Comparison of ENCODE assay signal across 34 mouse cellular contexts in genomic region chr14:21640806-21641435, GRCm38 (mm10).
DNase-seq lines count a peak whose midpoint lies in the region; ATAC-seq and TF ChIP-seq lines count a peak whose summit lies in the region.
"Had no signal": no experiment of that assay in that cellular context is flagged by ENCODE, and none has a peak within 500 bp of the region (broad histone marks: within the 10 kb centered on the region; RNA-seq: fewer than 3 reads in every experiment).

No protein-coding gene starts in this region.

- no peaks in the 10 kb centered on the region for H3K9me3 ChIP-seq in intestine, embryonic 14.5 days (ENCODE audit: control insufficient read depth, low read length)
- H3K9me3 ChIP-seq in intestine, embryonic 15.5 days, result no peaks in the 10 kb centered on the region
- no peaks in the 10 kb centered on the region for H3K9me3 ChIP-seq in lung, embryonic 14.5 days (ENCODE audit: low read depth, low read length)
- H3K9me3 ChIP-seq: embryonic facial prominence, embryonic 12.5 days; forebrain, embryonic 10.5 days; forebrain, embryonic 15.5 days; liver, embryonic 12.5 days; megakaryocyte, embryonic 14.5 days; midbrain, embryonic 12.5 days; neural tube, embryonic 12.5 days had no signal

- DNase-seq in frontal cortex, postnatal 14 days (ENCODE audit: low spot score in 2 of 2), result no peak
- peak; percentile 36 for DNase-seq in intestine, embryonic 14.5 days (ENCODE audit: low spot score)
- DNase-seq in lung, embryonic 14.5 days, result peak; percentile 17
- no peak for DNase-seq in lung, postnatal 36 days
- DNase-seq in brain, adult 2 months (ENCODE audit: low read depth, low spot score), result peak; percentile 88
- DNase-seq: adrenal gland, adult 2 months; adrenal gland, postnatal 36 days; cerebellum, adult 8-10 months; cerebellum, postnatal 25 days; gastrocnemius, adult 2 months; gastrocnemius, postnatal 36 days; heart, adult 2 months; kidney, adult 9 months; kidney, postnatal 14 days; liver, postnatal 0 days; right cerebral cortex, postnatal 25 days; spleen, adult 18-20 months; thymus, adult 18-20 months; thymus, postnatal 25 days had no signal

- no peak for TF ChIP-seq CTCF in lung, embryonic 14.5 days (IDR thresholded peaks at IDR 0.05; ENCODE audit: low read depth)

- H3K27me3 ChIP-seq in intestine, embryonic 14.5 days (replicated peaks; ENCODE audit: control insufficient read depth, insufficient read depth, low read length), result no peaks in the 10 kb centered on the region
- no peaks in the 10 kb centered on the region for H3K27me3 ChIP-seq in intestine, embryonic 15.5 days (replicated peaks)
- no peaks in the 10 kb centered on the region for H3K27me3 ChIP-seq in lung, embryonic 14.5 days (ENCODE audit: insufficient read depth, low read length)
- H3K27me3 ChIP-seq: CH12.LX; embryonic facial prominence, embryonic 12.5 days; forebrain, embryonic 15.5 days; liver, embryonic 12.5 days; megakaryocyte, embryonic 14.5 days; midbrain, embryonic 12.5 days; neural tube, embryonic 12.5 days had no signal

- no peak overlapping the region for H3K9ac ChIP-seq in intestine, embryonic 14.5 days (ENCODE audit: low read length)
- H3K9ac ChIP-seq in intestine, embryonic 15.5 days, result no peak overlapping the region
- H3K9ac ChIP-seq in lung, embryonic 14.5 days, result no peak overlapping the region
- H3K9ac ChIP-seq: embryonic facial prominence, embryonic 12.5 days; forebrain, embryonic 15.5 days; liver, embryonic 12.5 days; liver, postnatal 0 days; midbrain, embryonic 12.5 days; neural tube, embryonic 12.5 days had no signal

- ATAC-seq in frontal cortex, adult (ENCODE audit: low TSS enrichment), result peak; percentile 66
- ATAC-seq in intestine, embryonic 14.5 days (replicated peaks; ENCODE audit: low FRiP score, low TSS enrichment, low read depth), result no peak
- ATAC-seq in intestine, embryonic 15.5 days, result no peak
- ATAC-seq in lung, embryonic 14.5 days (ENCODE audit: insufficient read depth), result no peak
- ATAC-seq in cerebellum, adult (ENCODE audit: insufficient number of reproducible peaks, low FRiP score, low TSS enrichment), result no peak
- ATAC-seq: activated CD4-positive, CD25-positive, alpha-beta regulatory T cell, adult 4 months; forebrain, embryonic 15.5 days; hindbrain, embryonic 16.5 days; intestine, postnatal 0 days; liver, embryonic 12.5 days; liver, postnatal 0 days had no signal

- no peak overlapping the region for H3K27ac ChIP-seq in intestine, embryonic 14.5 days (ENCODE audit: low read depth)
- H3K27ac ChIP-seq in intestine, embryonic 15.5 days, result no peak overlapping the region
- no peak overlapping the region for H3K27ac ChIP-seq in lung, embryonic 14.5 days (ENCODE audit: low read depth)
- H3K27ac ChIP-seq: embryonic facial prominence, embryonic 12.5 days; forebrain, embryonic 10.5 days; forebrain, embryonic 15.5 days; gastrocnemius, adult 2 months; heart, adult 2 months; liver, embryonic 12.5 days; midbrain, embryonic 12.5 days; neural tube, embryonic 12.5 days had no signal

- H3K4me1 ChIP-seq in intestine, embryonic 14.5 days (replicated peaks; ENCODE audit: control insufficient read depth, insufficient read depth, low read length), result no peaks in the 10 kb centered on the region
- no peaks in the 10 kb centered on the region for H3K4me1 ChIP-seq in intestine, embryonic 15.5 days (replicated peaks)
- no peaks in the 10 kb centered on the region for H3K4me1 ChIP-seq in lung, embryonic 14.5 days (ENCODE audit: insufficient read depth)
- H3K4me1 ChIP-seq: embryonic facial prominence, embryonic 12.5 days; forebrain, embryonic 10.5 days; forebrain, embryonic 15.5 days; liver, embryonic 12.5 days; midbrain, embryonic 12.5 days; neural tube, embryonic 12.5 days had no signal

- H3K4me3 ChIP-seq in intestine, embryonic 14.5 days (ENCODE audit: low read depth, low read length), result no peak overlapping the region
- no peak overlapping the region for H3K4me3 ChIP-seq in intestine, embryonic 15.5 days (replicated peaks)
- no peak overlapping the region for H3K4me3 ChIP-seq in lung, embryonic 14.5 days (ENCODE audit: low read depth, low read length)
- H3K4me3 ChIP-seq: embryonic facial prominence, embryonic 12.5 days; forebrain, embryonic 10.5 days; forebrain, embryonic 15.5 days; gastrocnemius, adult 2 months; heart, adult 2 months; liver, embryonic 12.5 days; megakaryocyte, embryonic 14.5 days; midbrain, embryonic 12.5 days; myocyte; neural tube, embryonic 12.5 days had no signal

- WGBS in intestine, embryonic 14.5 days, result 73% methylated on average over 4 of the region's 4 CpGs
- 72% methylated on average over 4 of the region's 4 CpGs for WGBS in intestine, embryonic 15.5 days
- 57% methylated on average over 4 of the region's 4 CpGs for WGBS in lung, embryonic 14.5 days

- H3K4me2 ChIP-seq in intestine, embryonic 14.5 days (ENCODE audit: low read length), result no peak overlapping the region
- no peak overlapping the region for H3K4me2 ChIP-seq in intestine, embryonic 15.5 days (replicated peaks)
- H3K4me2 ChIP-seq in lung, embryonic 14.5 days, result no peak overlapping the region
- H3K4me2 ChIP-seq: embryonic facial prominence, embryonic 12.5 days; forebrain, embryonic 15.5 days; liver, embryonic 12.5 days; midbrain, embryonic 12.5 days; neural tube, embryonic 12.5 days had no signal

- peaks cover 38% of the 10 kb centered on the region for H3K36me3 ChIP-seq in intestine, embryonic 14.5 days (ENCODE audit: control insufficient read depth, insufficient read depth, low read length)
- 0 out of 2 replicates have a peak, but pooled peaks cover 3% of the 10 kb centered on the region for H3K36me3 ChIP-seq in intestine, embryonic 15.5 days
- peaks cover 18% of the 10 kb centered on the region; the same call in 1 of the 2 replicates for H3K36me3 ChIP-seq in lung, embryonic 14.5 days (ENCODE audit: insufficient read depth)

Comparison
In these comparisons a context has a peak if more than half of its experiments do, and no peak if none do; other contexts are left out.
1. DNase-seq: peak in intestine, embryonic 14.5 days (single experiment), lung, embryonic 14.5 days (single experiment) and brain, adult 2 months (single experiment); none in frontal cortex, postnatal 14 days (0 of 2) and lung, postnatal 36 days (single experiment).